Mouse (Mus musculus): ENCODE results near the gene Cdc25b. TPM values are rescaled to one million over a fixed set of nuclear protein-coding genes. Genes with fewer than 3 reads are reported as not detected.

Gene Cdc25b
- total RNA-seq, 2 experiments from 2014 or later, result 19.7 to 27.0 TPM

GRCm38 (mm10) chr2:131159938-131160581 lies 26.7 kb upstream of the Cdc25b start, which contains the start of gene 1700037H04Rik:
Gene 1700037H04Rik, minus strand, starts transcription at chr2:131160081.
- DNase-seq (ENCODE audit: low spot score in 2 of 2), result peak; percentile 94 to 97

- DNase-seq (ENCODE audit: low spot score in 2 of 2), result no peak
Observed at GRCm38 (mm10) chr2:131160671-131161111, 26.1 kb upstream of the Cdc25b start.

- DNase-seq (ENCODE audit: low spot score in 2 of 2), result no peak
Observed at GRCm38 (mm10) chr2:131163924-131164323, 22.8 kb upstream of the Cdc25b start.

- no peak for DNase-seq (ENCODE audit: low spot score in 2 of 2)
Observed at GRCm38 (mm10) chr2:131166172-131166571, 20.6 kb upstream of the Cdc25b start.

DNA sequence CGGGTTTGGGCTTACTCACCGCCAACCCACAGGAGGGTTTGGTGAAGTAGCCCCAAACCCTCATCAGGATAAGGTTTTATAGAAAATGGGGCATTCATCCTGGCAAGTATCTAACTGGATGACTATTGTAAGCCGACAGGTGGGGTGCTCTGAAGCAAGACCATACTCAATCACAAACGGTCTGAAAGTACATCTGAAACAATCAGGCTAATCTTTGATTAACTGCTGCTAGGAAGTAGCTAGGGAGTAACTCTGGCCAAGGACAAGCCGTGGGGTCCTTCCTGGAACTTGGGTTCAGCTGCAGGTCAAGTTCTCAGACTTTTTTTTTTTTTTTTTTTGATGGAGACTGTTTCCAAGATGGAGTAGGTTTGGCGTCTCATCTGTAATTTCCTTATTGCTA lies 18.8 kb upstream of the Cdc25b start:
- no peak for DNase-seq (ENCODE audit: low spot score in 2 of 2)

DNA sequence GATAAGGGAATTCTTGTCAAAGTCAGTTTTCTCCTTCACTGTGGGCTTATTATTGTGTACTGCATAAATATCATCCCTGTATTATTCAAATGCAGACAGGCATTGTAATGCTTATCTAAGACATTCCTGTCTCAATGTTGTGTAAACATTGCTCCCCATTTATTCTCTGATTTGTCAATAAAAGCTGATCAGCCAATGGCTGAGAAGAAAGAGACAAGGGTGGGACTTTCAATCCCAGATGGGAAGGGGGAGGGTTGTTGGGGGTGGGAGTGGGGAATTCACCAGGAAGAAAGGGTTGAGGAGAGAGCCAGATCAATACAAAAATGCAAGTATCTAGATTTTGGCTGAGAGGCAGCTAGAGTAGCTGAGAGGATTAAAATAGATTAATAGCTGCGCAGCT lies 17.8 kb upstream of the Cdc25b start:
- DNase-seq (ENCODE audit: low spot score in 2 of 2), result no peak

DNA sequence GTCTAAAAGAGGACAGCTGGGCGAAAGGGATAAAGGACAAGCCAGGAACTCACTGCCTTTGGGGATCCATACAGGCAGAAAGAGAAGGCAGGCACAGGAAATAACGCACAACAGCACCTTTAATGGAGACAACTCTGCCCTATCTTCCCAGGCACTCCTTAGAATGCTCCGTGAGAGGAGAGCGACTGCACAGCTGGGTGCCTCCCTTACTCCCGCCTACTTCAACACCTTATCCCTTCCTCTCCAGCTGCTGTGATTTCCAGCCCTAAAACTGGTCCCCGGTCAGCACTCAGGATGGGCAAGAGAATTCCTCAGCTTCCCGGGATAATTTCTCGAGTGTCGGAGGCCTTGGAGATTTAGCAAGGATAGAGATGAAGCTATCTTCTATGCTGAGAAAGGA lies 15.8 kb upstream of the Cdc25b start:
- no peak for DNase-seq (ENCODE audit: low spot score in 2 of 2)

- DNase-seq (ENCODE audit: low spot score in 2 of 2), result peak; percentile 58 to 76
Observed at GRCm38 (mm10) chr2:131171401-131172104, 15.2 kb upstream of the Cdc25b start.

- no peak for DNase-seq (ENCODE audit: low spot score in 2 of 2)
Observed at GRCm38 (mm10) chr2:131172322-131172721, 14.4 kb upstream of the Cdc25b start.

DNA sequence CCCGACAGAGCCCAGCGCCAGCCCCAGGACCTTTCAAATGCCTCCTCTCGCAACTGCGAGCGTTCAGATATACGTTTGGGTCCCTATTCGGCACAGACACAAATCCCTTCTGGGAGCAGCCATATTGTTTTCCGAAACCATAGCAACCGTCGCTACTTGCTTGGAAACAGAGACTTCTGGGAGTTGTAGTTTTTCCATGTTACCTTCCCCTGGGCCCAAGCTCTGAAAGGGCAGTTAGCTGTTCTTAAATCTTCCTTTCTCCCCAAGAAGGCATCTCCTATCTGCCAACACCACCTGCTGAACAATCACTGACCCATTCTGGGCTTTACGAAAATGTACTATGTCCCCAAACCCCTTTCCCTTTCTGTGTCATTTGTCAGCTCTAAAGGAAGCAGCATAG lies 12.0 kb upstream of the Cdc25b start:
- peak; percentile 48 to 54 for DNase-seq (ENCODE audit: low spot score in 2 of 2)

- DNase-seq (ENCODE audit: low spot score in 2 of 2), result no peak
Observed at GRCm38 (mm10) chr2:131175286-131175944, 11.3 kb upstream of the Cdc25b start.

- no peak for DNase-seq (ENCODE audit: low spot score in 2 of 2)
Observed at GRCm38 (mm10) chr2:131175945-131176309, 10.8 kb upstream of the Cdc25b start.

GRCm38 (mm10) chr2:131176491-131176890 lies 10.3 kb upstream of the Cdc25b start:
- DNase-seq (ENCODE audit: low spot score in 2 of 2), result no peak

GRCm38 (mm10) chr2:131177932-131178331 lies 8.8 kb upstream of the Cdc25b start:
- DNase-seq (ENCODE audit: low spot score in 2 of 2), result no peak

- peak; percentile 45 to 48 for DNase-seq (ENCODE audit: low spot score in 2 of 2)
Observed at GRCm38 (mm10) chr2:131178828-131179245, 7.9 kb upstream of the Cdc25b start.

GRCm38 (mm10) chr2:131179246-131179886 lies 7.4 kb upstream of the Cdc25b start:
- DNase-seq (ENCODE audit: low spot score in 2 of 2), result peak; percentile 69 to 73

DNA sequence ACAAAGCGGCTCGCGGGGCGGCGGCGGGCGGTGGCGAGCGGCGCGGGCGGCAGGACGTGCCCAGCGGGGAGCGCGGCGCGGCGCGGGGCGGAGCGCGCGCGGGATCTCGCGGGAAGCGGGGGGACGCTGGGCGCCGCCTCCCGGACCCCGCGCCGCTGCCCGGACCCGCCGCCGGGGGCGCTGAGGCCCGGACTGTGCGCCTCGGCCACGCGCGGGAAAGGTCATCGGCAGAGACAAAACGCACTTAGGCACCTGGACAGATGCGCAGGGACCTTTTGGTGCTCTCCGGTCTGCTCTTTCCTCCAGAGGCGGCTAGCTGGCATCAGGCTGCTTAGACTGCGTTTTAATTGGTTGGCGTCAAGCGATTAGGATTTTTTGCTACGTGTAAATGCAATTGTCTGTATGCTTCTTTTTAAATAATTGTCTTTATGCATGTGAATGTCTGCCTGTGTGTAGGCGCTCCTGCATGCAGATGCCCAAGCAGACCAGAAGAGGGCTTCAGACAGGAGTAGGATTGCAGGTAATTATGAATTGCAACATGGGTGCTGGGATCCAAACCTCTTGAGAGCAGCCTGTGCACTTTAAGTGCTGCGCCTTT lies 6.7 kb upstream of the Cdc25b start, which contains the start of gene Cenpb:
Gene Cenpb, minus strand, starts transcription at position 78 of the 598 bp plus-strand sequence.
- peak; percentile 84 to 92 for DNase-seq (ENCODE audit: low spot score in 2 of 2)

- no peak for DNase-seq (ENCODE audit: low spot score in 2 of 2)
Observed at GRCm38 (mm10) chr2:131186343-131186742, 406 bp upstream of the Cdc25b start.

GRCm38 (mm10) chr2:131187602-131187922 lies 813 bp downstream of the Cdc25b start:
- DNase-seq (ENCODE audit: low spot score in 2 of 2), result no peak

GRCm38 (mm10) chr2:131188311-131188710 lies 1.6 kb downstream of the Cdc25b start:
- no peak for DNase-seq (ENCODE audit: low spot score in 2 of 2)
